Mouse (Mus musculus): ENCODE data around the gene Adcy9.
"Not testable (repeated sequence)": the region's sequence is repeated elsewhere in the genome, so short reads cannot be mapped to it uniquely, and the experiment has no call there.

Gene Adcy9

DNA sequence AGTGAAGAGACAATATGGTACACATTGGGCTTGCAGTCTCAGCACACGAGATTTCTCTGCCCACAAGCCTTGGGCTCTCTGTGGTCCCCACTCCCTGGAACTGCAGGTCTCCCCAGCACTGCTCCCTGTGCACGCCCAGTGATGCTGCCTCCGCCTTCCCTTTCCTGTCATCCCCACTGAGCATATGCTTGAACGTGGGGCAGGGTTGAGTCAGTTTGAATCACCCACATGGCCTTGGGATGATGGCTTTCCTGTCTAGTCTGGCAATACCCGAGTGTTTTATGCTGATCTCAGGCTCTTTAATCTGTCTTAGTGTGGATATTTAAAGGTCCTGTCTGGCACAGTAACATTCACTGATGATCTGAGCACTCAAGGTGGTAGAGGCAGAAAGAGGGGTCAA lies 154.9 kb downstream of the Adcy9 start:
- DNase-seq, result no peak

DNA sequence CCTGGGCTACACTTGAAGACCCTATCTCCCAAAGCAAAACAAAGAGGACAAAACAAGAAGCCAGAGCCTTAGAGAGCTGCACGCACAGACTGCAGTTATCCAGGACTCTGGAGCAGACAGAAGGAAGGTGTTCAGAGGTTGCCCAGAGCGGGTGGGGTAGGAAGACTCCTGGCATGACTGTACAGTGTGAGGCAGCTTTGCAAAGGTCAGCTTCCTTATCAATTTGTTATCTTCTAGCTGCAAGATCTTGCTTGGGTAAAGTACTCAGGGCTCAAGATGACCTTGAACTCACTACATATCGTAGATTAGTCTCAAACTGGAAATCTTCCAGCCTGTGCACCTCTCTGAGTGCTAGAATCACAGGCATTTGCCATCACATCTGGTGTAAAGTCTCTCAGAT lies 156.8 kb downstream of the Adcy9 start:
- no peak for DNase-seq

DNA sequence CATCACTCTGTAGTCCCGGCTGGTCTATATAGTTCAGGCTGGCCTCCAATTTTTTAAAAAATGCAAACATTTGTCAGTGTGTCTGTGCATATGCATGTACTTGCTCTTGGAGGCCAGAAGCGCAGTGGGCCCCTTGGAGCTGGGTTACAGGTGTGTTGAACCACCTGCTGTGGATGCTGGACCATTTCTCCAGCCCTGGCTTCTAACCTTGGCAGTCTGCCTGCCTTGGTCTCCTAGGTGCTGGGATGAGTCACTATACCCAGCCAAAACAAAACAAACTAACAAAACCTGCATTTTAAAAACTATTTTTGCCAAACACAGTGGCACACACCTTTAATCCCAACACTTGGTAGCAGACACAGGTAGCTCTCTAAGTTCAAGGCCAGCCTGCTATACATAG lies 162.8 kb downstream of the Adcy9 start:
- DNase-seq, result peak; percentile 5

DNA sequence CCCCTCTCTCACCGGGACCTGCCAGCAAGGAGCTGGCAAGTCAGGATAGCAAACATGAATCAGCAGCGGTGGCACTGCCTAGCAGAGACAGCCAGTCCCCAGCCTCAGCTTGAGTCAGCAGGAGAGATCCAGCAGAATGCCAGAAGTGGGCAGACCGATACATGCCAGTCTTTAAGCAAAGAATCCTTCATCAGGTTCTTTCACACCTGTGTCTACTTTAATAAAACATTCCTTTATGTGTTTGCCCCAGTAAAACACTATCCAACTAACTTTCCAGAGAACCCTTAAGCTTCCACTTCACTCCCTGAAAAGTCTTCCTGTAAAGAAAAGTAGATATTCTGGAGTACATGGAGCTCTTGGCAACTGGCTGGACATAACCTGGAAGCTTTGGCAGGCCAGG lies 171.5 kb downstream of the Adcy9 start:
- DNase-seq, result no peak

DNA sequence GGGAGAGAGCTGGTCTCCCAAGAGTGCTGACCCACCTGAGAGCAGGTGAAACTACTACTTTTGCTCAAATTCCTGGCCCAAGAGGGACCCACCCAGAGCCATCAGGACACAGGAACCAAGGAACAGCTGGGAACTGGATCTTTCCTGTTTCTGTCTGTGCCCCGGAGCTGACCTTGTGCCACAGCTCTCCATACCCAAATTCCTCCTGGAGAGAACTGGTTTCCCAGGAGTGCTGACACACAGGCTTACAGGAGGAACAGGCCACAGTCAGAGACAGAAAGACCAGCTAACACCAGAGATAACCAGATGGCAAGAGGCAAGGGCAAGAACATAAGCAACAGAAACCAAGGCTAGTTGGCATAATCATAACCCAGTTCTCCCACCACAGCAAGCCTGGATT lies 175.1 kb downstream of the Adcy9 start:
- not testable (repeated sequence) for DNase-seq
